Mouse (Mus musculus) cerebellum, adult 2 months (tissue): ENCODE measurements around the gene Nudt2.

ENCODE experiments used
- CTCF ChIP-seq: fragments of 200-500 bp; IDR thresholded peaks from 2 replicates; pipeline ENCODE4 v1.5.1; 2011; ENCODE audit warnings: low read depth, mild to moderate bottlenecking, control low read depth, low read length, moderate library complexity, borderline replicate concordance; ENCODE audit not compliant: insufficient read depth
- POLR2A ChIP-seq: fragments of 200-500 bp; IDR thresholded peaks from 2 replicates; pipeline ENCODE4 v1.6.1; 2011; ENCODE audit warnings: low read length, control low read depth, borderline replicate concordance; ENCODE audit not compliant: insufficient read depth

GRCm38 (mm10) chr4:41507326-41507924 lies 42.5 kb downstream of the Nudt2 start:
- TF ChIP-seq POLR2A (no peak), CTCF (no peak)
